Mouse (Mus musculus) spleen, postnatal 10 days (tissue): ENCODE measurements around the gene Klk10.
A peak's percentile ranks its signal among the peaks of the same experiment; 100 is the strongest.

Source experiments
- DNase-seq, 2 experiments: peaks; one replicate each; pipeline ENCODE4 v3.0.0; 2021 to 2022; ENCODE audit warnings: low spot score in 2 of 2

The Klk10 gene

GRCm38 (mm10) chr7:43780746-43781145 lies at the start of gene Klk10:
TSS of gene Klk10 (plus strand) at chr7:43781035.
- peak in 1 of 2 experiments; percentile 4 for DNase-seq

GRCm38 (mm10) chr7:43747788-43748187 lies 33.0 kb upstream of the Klk10 start:
- DNase-seq, result no peak

DNA sequence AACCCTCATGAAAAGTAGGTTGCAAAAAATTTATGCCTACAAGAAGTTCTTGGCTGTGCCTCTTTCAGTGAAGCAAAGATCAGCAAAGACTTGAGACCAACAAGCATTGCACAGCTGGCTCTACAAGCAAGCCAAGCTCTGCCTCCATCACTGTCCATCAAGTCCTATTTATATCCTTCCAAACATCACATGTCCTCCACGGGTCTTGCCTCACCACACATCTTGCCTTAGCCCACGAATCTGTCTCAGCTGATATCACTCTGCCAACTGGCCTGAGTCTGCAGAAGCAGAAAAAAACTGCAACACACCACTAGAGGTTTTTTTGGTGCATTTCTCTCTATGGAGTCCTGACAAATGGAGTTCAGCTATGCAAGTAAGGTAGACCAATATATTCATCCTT lies 28.0 kb upstream of the Klk10 start:
- DNase-seq, result no peak

DNA sequence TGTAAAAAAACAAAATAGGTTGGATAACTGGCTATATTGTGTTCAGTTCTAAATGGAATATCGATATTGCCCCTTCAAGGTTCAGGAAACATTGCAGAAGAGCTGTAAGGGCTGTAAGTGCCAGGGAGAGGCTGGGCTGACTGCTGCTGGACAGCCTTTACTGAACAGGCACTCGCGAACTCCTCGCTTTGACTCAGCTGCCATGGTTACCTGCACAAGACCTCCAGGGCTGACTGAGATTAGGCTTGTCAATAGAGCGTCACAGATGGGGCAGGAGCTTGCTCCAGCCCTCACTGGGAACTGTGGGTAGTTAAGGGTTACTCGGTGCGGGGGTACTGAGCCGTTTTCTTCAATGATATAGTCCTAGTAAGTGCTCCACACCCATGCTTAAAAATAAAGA lies 14.4 kb upstream of the Klk10 start:
- no peak for DNase-seq

GRCm38 (mm10) chr7:43768597-43768996 lies 12.2 kb upstream of the Klk10 start, which contains the start of gene Klk12:
TSS of gene Klk12 (plus strand) at chr7:43768897.
- no peak for DNase-seq

GRCm38 (mm10) chr7:43769636-43770035 lies 11.2 kb upstream of the Klk10 start:
- DNase-seq, result no peak

DNA sequence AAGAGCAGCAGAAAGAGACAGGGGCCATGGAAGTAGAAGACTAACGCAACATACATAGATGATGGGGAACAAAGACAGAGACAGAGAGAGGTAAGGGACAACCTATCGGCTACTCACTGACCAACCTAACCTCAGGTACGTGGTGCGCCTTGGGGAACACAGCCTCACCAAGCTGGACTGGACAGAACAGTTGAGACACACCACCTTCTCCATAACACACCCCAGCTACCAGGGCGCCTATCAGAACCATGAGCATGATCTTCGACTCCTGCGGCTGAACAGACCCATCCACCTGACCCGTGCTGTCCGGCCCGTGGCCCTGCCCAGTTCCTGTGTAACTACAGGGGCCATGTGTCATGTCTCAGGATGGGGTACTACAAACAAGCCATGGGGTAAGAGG lies 10.1 kb upstream of the Klk10 start:
- DNase-seq, result no peak

DNA sequence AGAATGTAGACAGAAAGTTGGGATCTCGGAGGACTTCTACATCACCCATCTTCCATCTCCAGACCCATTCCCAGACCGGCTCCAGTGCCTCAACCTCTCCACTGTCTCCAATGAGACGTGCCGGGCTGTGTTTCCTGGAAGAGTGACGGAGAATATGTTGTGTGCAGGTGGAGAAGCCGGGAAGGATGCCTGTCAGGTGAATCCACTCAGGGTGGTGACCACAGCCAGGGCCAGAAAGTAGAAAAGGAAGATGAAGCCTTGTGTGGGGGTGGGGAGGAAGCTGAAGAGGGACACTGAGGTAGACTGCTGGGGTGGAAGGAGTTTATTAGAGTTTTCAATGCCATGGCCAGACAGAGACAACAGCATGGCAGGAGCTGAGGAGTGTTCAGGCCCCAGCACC lies 8.9 kb upstream of the Klk10 start:
- peak in 1 of 2 experiments; percentile 4 for DNase-seq

- no peak for DNase-seq
Measured at GRCm38 (mm10) chr7:43772901-43773300, 7.9 kb upstream of the Klk10 start.

DNA sequence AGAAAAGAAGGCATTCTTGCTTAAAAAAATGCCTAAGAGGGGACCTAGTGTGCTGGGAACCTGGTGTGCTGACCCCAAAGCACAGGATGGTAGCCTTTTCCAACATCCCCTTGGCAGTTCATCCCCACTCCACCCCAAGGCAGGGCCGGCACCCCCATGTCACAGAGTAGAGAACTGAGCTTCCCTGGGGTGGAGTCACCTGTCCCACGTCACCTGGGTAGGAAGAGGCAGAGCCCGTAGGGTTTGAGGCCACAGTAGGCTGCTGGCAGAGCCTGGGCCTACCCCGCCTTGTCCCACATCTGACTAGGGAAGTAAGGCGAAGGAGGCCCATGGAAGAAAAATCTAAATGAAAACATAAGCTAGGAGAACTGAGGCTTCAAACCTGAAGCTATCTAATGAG lies 6.5 kb upstream of the Klk10 start, which contains the start of gene Klk11:
Gene Klk11 (plus strand): TSS at position 241 of the 400 bp plus-strand sequence.
- no peak for DNase-seq

DNA sequence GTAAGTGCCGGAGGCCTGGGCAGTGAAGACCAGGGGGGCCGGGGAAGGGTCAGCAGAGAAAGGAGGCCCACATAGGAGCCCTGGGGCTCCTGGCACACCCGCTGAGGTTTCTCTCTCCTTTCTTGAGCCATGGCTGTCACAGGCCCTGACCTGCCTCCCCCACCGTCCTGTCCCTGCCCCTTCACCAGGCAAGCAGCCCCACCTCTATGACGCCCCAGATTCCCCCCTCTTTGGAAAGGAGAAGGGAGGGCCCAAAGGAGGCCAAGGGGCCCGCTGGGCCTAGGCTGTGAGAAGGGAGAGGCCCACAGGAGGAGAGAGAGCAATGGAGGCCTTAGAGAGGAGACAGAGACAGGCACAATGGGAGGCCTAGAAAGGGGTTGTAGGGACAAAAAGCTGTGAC lies 6.0 kb upstream of the Klk10 start:
- peak in 1 of 2 experiments; percentile 3 for DNase-seq

- peak in 1 of 2 experiments; percentile 10 for DNase-seq
Measured at GRCm38 (mm10) chr7:43775311-43776057, 5.4 kb upstream of the Klk10 start.

GRCm38 (mm10) chr7:43776506-43776905 lies 4.3 kb upstream of the Klk10 start:
- no peak for DNase-seq

- DNase-seq, result peak in 1 of 2 experiments; percentile 6
Measured at GRCm38 (mm10) chr7:43777423-43777822, 3.4 kb upstream of the Klk10 start.

DNA sequence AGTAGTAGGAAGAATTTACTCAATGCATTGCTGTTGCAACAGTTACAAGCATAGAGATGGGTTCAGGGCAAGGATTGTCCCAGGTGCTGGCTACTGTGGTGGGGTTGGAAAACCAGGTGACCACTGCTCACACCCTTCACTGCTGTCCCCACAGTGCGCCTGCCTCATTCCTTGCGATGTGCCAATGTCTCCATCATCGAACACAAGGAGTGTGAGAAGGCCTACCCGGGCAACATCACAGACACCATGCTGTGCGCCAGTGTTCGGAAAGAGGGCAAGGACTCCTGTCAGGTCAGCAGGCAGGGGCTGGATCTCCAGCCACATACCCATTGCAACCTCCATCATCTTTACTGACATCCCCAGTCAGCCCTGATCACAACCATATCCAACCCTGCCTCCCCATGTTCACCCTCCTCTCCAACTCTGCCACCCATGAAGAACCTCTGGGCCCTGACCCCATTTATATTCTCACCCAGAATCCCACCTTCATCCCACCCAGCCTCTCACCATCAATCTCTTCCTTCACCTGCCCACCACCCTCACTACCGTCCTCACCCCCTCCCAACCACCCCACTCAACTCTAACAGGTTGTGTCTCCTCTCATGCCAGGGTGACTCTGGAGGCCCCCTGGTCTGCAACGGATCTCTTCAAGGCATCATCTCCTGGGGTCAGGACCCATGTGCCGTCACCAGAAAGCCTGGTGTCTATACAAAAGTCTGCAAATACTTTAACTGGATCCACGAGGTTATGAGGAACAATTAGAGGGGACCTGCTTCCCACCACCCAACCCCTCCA lies 2.5 kb upstream of the Klk10 start:
- DNase-seq, result peak in 1 of 2 experiments; percentile 3

DNA sequence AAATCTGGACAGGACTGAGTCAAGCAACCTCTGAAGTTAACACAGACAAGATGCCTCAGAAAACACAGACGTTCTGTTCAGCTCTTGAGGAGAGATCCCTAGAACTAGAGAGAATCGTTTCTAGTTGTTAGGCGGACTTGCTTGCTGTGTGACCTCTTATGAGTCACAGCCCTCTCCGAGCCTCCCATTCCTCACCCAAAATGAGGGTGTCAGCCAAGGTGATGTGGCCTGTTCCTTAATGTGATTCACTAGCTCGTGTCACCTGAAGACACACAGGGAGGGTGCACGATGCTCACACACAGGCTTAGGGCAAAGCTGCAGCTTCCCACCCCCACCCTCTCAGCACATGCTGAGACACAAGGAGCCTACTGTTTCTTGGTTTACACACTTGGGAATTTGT lies 594 bp upstream of the Klk10 start:
- DNase-seq, result no peak

GRCm38 (mm10) chr7:43781541-43781940 lies 706 bp downstream of the Klk10 start:
- DNase-seq, result no peak

- peak; percentile 53 to 80 for DNase-seq
Measured at GRCm38 (mm10) chr7:43782275-43783265, 1.7 kb downstream of the Klk10 start.

DNA sequence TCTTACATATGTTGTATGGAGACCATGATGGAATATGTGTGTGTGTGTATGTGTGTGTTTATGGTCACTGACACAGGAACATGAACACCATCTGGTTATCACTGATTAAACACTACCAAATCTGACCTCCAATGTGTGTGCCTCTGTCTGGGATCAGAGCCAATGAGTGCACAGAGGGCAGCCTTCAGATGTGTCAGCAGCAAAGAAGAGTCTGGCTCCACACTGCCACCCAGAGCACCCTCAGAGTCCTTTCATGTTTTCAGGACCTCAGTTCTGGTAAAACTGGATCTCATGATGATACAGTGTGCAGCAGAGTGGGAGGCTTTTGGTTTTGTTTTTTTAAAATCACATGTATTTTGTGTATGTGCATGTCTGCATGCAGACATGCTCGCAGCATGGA lies 4.5 kb downstream of the Klk10 start:
- no peak for DNase-seq

DNA sequence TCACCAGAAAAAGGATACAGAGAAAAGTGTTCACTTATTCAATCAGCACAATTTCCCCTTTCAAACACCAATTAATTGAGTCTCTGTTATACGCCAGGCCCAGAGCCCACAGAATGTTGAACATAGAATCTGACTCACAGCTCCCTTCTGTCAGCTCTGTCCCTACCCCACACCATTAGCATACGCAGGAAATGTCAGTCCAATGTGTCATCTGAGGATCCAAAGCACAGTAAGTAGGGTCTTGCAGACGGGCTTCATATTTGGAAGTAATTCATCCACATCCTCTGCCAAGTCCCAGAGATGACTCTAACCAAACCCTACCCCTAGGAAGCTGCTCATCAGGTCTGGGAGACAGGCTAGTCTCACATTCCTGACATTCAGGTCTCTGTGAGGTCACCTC lies 7.3 kb downstream of the Klk10 start:
- DNase-seq, result no peak

DNA sequence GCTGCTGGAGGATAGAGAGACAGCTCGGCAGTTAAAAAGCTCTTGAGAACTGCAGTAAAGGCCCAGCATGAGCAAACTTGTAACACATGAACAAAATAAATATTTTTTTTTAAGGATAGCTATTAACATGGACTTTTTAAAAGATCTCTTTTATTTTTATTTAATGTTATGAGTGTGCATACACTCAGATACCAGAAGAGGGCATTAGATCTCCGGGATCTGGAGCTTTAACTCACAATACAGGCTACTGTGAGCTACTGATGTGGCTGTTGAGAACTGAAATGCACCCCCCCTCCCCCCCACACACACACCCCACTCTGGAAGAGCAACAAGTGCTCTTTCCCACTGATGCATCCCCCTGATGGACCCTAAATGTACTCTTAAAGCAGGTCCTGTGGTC lies 8.5 kb downstream of the Klk10 start:
- DNase-seq, result no peak

GRCm38 (mm10) chr7:43791591-43791990 lies 10.8 kb downstream of the Klk10 start, which contains the start of gene Klk9:
TSS of gene Klk9 (plus strand) at chr7:43791891.
- no peak for DNase-seq
